ENCODE assay signal across 8 mouse cellular contexts in genomic region chr10:95416361-95416684, GRCm38 (mm10). TPM values are rescaled to one million over a fixed set of nuclear protein-coding genes. Genes with fewer than 3 reads are reported as not detected.
DNase-seq lines count a peak whose midpoint lies in the region; ATAC-seq and TF ChIP-seq lines count a peak whose summit lies in the region.

No protein-coding gene starts in this region.

- no peak for TF ChIP-seq POLR2A in lung, adult 2 months (IDR thresholded peaks at IDR 0.05; ENCODE audit: borderline replicate concordance, extremely low read depth, low read depth, low read length)

- no peak for DNase-seq in lung, adult 2 months
- no peak for DNase-seq in lung, postnatal 36 days
- DNase-seq in embryonic facial prominence, embryonic 14.5 days (ENCODE audit: low spot score) = no peak
- DNase-seq in gastrocnemius, postnatal 10 days = no peak
- DNase-seq in ovary, postnatal 14 days (ENCODE audit: low spot score) = no peak
- DNase-seq in left cerebral cortex, postnatal 10 days (ENCODE audit: extremely low spot score in 1 of 2, low spot score in 2 of 2) = no peak

- peak overlapping the region; percentile 99 for H3K4me2 ChIP-seq in embryonic facial prominence, embryonic 14.5 days (ENCODE audit: low read depth, low read length)
- peak overlapping the region; percentile 98 for H3K4me2 ChIP-seq in intestine, embryonic 16.5 days (ENCODE audit: low read depth, low read length)
- peak overlapping the region; percentile 89 for H3K4me2 ChIP-seq in neural tube, embryonic 13.5 days

- peak overlapping the region; percentile 79 for H3K9ac ChIP-seq in embryonic facial prominence, embryonic 14.5 days (ENCODE audit: low read depth, low read length)
- peak overlapping the region; percentile 76 for H3K9ac ChIP-seq in intestine, embryonic 16.5 days (ENCODE audit: low read depth, low read length)
- peak overlapping the region; percentile 94 for H3K9ac ChIP-seq in neural tube, embryonic 13.5 days

- peak; percentile 9; the same call in 1 of the 2 replicates for ATAC-seq in embryonic facial prominence, embryonic 14.5 days (ENCODE audit: low read depth)
- ATAC-seq in intestine, embryonic 16.5 days = no peak
- peak; percentile 18 for ATAC-seq in neural tube, embryonic 13.5 days (ENCODE audit: low read depth)

- H3K27ac ChIP-seq in embryonic facial prominence, embryonic 14.5 days (replicated peaks; ENCODE audit: low read depth, low read length) = peak overlapping the region; percentile 89
- peak overlapping the region; percentile 89 for H3K27ac ChIP-seq in intestine, embryonic 16.5 days (ENCODE audit: low read length)
- peak overlapping the region; percentile 95 for H3K27ac ChIP-seq in neural tube, embryonic 13.5 days (replicated peaks)

- peaks cover 3% of the 10 kb centered on the region; the same call in 1 of the 2 replicates for H3K27me3 ChIP-seq in embryonic facial prominence, embryonic 14.5 days (replicated peaks; ENCODE audit: control insufficient read depth, insufficient read depth, low read length)
- H3K27me3 ChIP-seq in intestine, embryonic 16.5 days (replicated peaks; ENCODE audit: control insufficient read depth, insufficient read depth, low read length) = no peaks in the 10 kb centered on the region
- 0 out of 2 replicates have a peak, but pooled peaks cover 6% of the 10 kb centered on the region for H3K27me3 ChIP-seq in neural tube, embryonic 13.5 days

- H3K4me3 ChIP-seq in lung, adult 2 months (replicated peaks; ENCODE audit: extremely low read depth, low read depth, low read length) = peak overlapping the region; percentile 85
- H3K4me3 ChIP-seq in embryonic facial prominence, embryonic 14.5 days (ENCODE audit: low read depth, low read length) = peak overlapping the region; percentile 83
- peak overlapping the region; percentile 65 for H3K4me3 ChIP-seq in intestine, embryonic 16.5 days (ENCODE audit: low read length)
- peak overlapping the region; percentile 87 for H3K4me3 ChIP-seq in neural tube, embryonic 13.5 days

- no peaks in the 10 kb centered on the region for H3K36me3 ChIP-seq in embryonic facial prominence, embryonic 14.5 days (ENCODE audit: control insufficient read depth, insufficient read depth, low read length)
- no peaks in the 10 kb centered on the region for H3K36me3 ChIP-seq in intestine, embryonic 16.5 days (ENCODE audit: control insufficient read depth, insufficient read depth, low read length)
- H3K36me3 ChIP-seq in neural tube, embryonic 13.5 days = 0 out of 2 replicates have a peak, but pooled peaks cover 3% of the 10 kb centered on the region

- no peak for TF ChIP-seq CTCF in lung, adult 2 months (IDR thresholded peaks at IDR 0.05; ENCODE audit: insufficient read depth, low read length)

- intact Hi-C loops in left cerebral cortex, postnatal 10 days (cut with DNase I) = loop anchor here (5.0 kb wide), 5 partner anchors 56 to 424 kb away; no protein-coding TSS in a partner anchor

- WGBS in lung, adult 2 months = 1% methylated on average over 34 of the region's 34 CpGs
- 0% methylated on average over 8 of the region's 34 CpGs for WGBS in embryonic facial prominence, embryonic 14.5 days
- WGBS in intestine, embryonic 16.5 days = under 1% methylated on average over 31 of the region's 34 CpGs
- 0% methylated on average over 31 of the region's 34 CpGs for WGBS in neural tube, embryonic 13.5 days

- H3K4me1 ChIP-seq in lung, adult 2 months (ENCODE audit: control insufficient read depth, insufficient read depth, low read length) = peaks cover 3% of the 10 kb centered on the region; the same call in 1 of the 2 replicates
- peaks cover 4% of the 10 kb centered on the region for H3K4me1 ChIP-seq in embryonic facial prominence, embryonic 14.5 days (ENCODE audit: control insufficient read depth, insufficient read depth, low read length)
- H3K4me1 ChIP-seq in intestine, embryonic 16.5 days (ENCODE audit: control insufficient read depth, insufficient read depth, low read length) = peaks cover 7% of the 10 kb centered on the region
- peaks cover 24% of the 10 kb centered on the region for H3K4me1 ChIP-seq in neural tube, embryonic 13.5 days (replicated peaks)

- no peaks in the 10 kb centered on the region for H3K9me3 ChIP-seq in embryonic facial prominence, embryonic 14.5 days (ENCODE audit: control insufficient read depth, low read length)
- no peaks in the 10 kb centered on the region for H3K9me3 ChIP-seq in intestine, embryonic 16.5 days (ENCODE audit: control insufficient read depth, low read length)
- no peaks in the 10 kb centered on the region for H3K9me3 ChIP-seq in neural tube, embryonic 13.5 days

RNA-seq across cellular contexts. Expression of gene Socs2, which starts 0.7 kb away (rescaled TPM):
- polyA plus RNA-seq in lung, adult 2 months (2012; rRNA removed) = 83.1 and 140 TPM in 2 replicates
- polyA plus RNA-seq in embryonic facial prominence, embryonic 14.5 days (2014; fragmentation: Nextera tagmentation; extraction: Ambion mirVana) = 58.2 and 64.0 TPM in 2 replicates
- 77.5 and 81.3 TPM in 2 replicates for polyA plus RNA-seq in intestine, embryonic 16.5 days (2015; fragmentation: Nextera tagmentation; extraction: Ambion mirVana)
- polyA plus RNA-seq in neural tube, embryonic 13.5 days (2015; fragmentation: Nextera tagmentation; extraction: Ambion mirVana) = 139 and 155 TPM in 2 replicates
- 10 to 100 TPM; 13.9 to 21.3 TPM for total RNA-seq in gastrocnemius, postnatal 10 days (2021)
- 10 to 100 TPM; 55.9 to 61.8 TPM for total RNA-seq in left cerebral cortex, postnatal 10 days (2021)
